Mouse (Mus musculus): ENCODE measurements around the gene E030018B13Rik.

E030018B13Rik gene

GRCm38 (mm10) chr7:63969941-63970340, 53.3 kb downstream of the E030018B13Rik start:
- DNase-seq, result no peak

All from kidney, adult 8-10 months (tissue).